Mouse (Mus musculus) limb, embryonic 13.5 days (tissue): ENCODE data around the gene Mmp10. TPM values are rescaled to one million over a fixed set of nuclear protein-coding genes. Genes with fewer than 3 reads are reported as not detected.
A peak's percentile ranks its signal among the peaks of the same experiment; 100 is the strongest.

ENCODE experiments used
- ATAC-seq: fragments of 200-750 bp; cut with Nextera tagmentation; 2 replicates; pipeline ENCODE4 v1.8.0; 2017; ENCODE audit warnings: low read depth, moderate number of reproducible peaks, moderate TSS enrichment; ENCODE audit not compliant: low FRiP score
- H3K27ac ChIP-seq: fragments of 300-500 bp; sonication (generic); 2 replicates; pipeline ENCODE4 v1.5.1; 2015; ENCODE audit warnings: inconsistent platforms, mild to moderate bottlenecking, moderate library complexity
- H3K27me3 ChIP-seq: fragments of 300-500 bp; sonication (generic); 2 replicates; pipeline ENCODE4 v1.6.1; 2015; ENCODE audit warnings: mild to moderate bottlenecking, inconsistent platforms
- H3K36me3 ChIP-seq: fragments of 300-500 bp; sonication (generic); 2 replicates; pipeline ENCODE4 v1.6.1; 2015; ENCODE audit warnings: inconsistent platforms, mild to moderate bottlenecking, moderate library complexity
- H3K4me1 ChIP-seq: fragments of 300-500 bp; sonication (generic); 2 replicates; pipeline ENCODE4 v1.6.1; 2015; ENCODE audit warnings: inconsistent platforms
- H3K4me2 ChIP-seq: fragments of 300-500 bp; sonication (generic); replicated peaks from 2 replicates; pipeline ENCODE4 v1.6.1; 2015; ENCODE audit warnings: inconsistent platforms, mild to moderate bottlenecking, moderate library complexity
- H3K4me3 ChIP-seq: fragments of 300-500 bp; sonication (generic); 2 replicates; pipeline ENCODE4 v1.5.1; 2015; ENCODE audit warnings: moderate library complexity, mild to moderate bottlenecking, inconsistent platforms
- H3K9ac ChIP-seq: fragments of 300-500 bp; sonication (generic); 2 replicates; pipeline ENCODE4 v1.6.1; 2015; ENCODE audit warnings: mild to moderate bottlenecking, inconsistent platforms
- H3K9me3 ChIP-seq: fragments of 300-500 bp; sonication (generic); 2 replicates; pipeline ENCODE4 v1.6.1; 2016; ENCODE audit warnings: inconsistent platforms
- WGBS: fragments of 180-500 bp; shearing (Covaris S2); methylation state at CpG from one replicate; pipeline ENCODE4 v1.1.7; 2015; 5-methylcytosine and 5-hydroxymethylcytosine counted together
- polyA plus RNA-seq: library from polyadenylated mRNA; unstranded; fragments of >200 nt; fragmentation: Nextera tagmentation; extraction: Ambion mirVana; gene quantifications from 2 replicates; pipeline ENCODE4 v1.2.1, GENCODE M21; 2015

The Mmp10 gene
- polyA plus RNA-seq: not detected in 2 replicates

GRCm38 (mm10) chr9:7502051-7502450 is at the start of gene Mmp10:
Gene Mmp10 (plus strand): TSS chr9:7502352.
- no peaks in the 10 kb centered on the region for H3K9me3 ChIP-seq
- WGBS: 90% methylated on average over 3 of the region's 3 CpGs
- H3K36me3 ChIP-seq: no peaks in the 10 kb centered on the region
- no peak within 1 kb of the TSS for H3K9ac ChIP-seq
- no peak within 1 kb of the TSS for H3K4me3 ChIP-seq
- no peak within 1 kb of the TSS for H3K27ac ChIP-seq
- no peaks in the 10 kb centered on the region for H3K27me3 ChIP-seq
- ATAC-seq: no peak
- no peak within 1 kb of the TSS for H3K4me2 ChIP-seq
- H3K4me1 ChIP-seq: no peaks in the 10 kb centered on the region

- Histone ChIP-seq H3K27ac (no peak overlapping the region), H3K9ac (no peak overlapping the region), H3K4me1 (no peaks in the 10 kb centered on the region), H3K4me2 (no peak overlapping the region), H3K27me3 (no peaks in the 10 kb centered on the region), H3K9me3 (no peaks in the 10 kb centered on the region), H3K4me3 (no peak overlapping the region), H3K36me3 (no peaks in the 10 kb centered on the region)
- 39% methylated on average over 2 of the region's 2 CpGs for WGBS
- peak; percentile 73; the same call in 1 of the 2 replicates for ATAC-seq
These were observed 48.9 kb upstream of the Mmp10 start for GRCm38 (mm10) chr9:7453302-7453701.

GRCm38 (mm10) chr9:7470262-7470661 is 31.9 kb upstream of the Mmp10 start:
- no peak for ATAC-seq

GRCm38 (mm10) chr9:7483684-7484394 is 18.3 kb upstream of the Mmp10 start:
- H3K36me3 ChIP-seq: no peaks in the 10 kb centered on the region
- H3K9ac ChIP-seq: no peak overlapping the region
- no peak overlapping the region for H3K27ac ChIP-seq
- ATAC-seq: no peak
- H3K4me2 ChIP-seq: no peak overlapping the region
- no peaks in the 10 kb centered on the region for H3K9me3 ChIP-seq
- H3K27me3 ChIP-seq: no peaks in the 10 kb centered on the region
- WGBS: 62% methylated on average over 5 of the region's 5 CpGs
- H3K4me3 ChIP-seq: no peak overlapping the region
- H3K4me1 ChIP-seq: no peaks in the 10 kb centered on the region

More at GRCm38 (mm10) chr9:7470262-7470661, 31.9 kb upstream of the Mmp10 start:
- H3K9me3 ChIP-seq: no peaks in the 10 kb centered on the region
- H3K27ac ChIP-seq: no peak overlapping the region
- H3K36me3 ChIP-seq: no peaks in the 10 kb centered on the region
- no peak overlapping the region for H3K4me3 ChIP-seq
- no peaks in the 10 kb centered on the region for H3K4me1 ChIP-seq
- no peaks in the 10 kb centered on the region for H3K27me3 ChIP-seq
- WGBS: 95% methylated on average over 1 of the region's 1 CpGs
- no peak overlapping the region for H3K4me2 ChIP-seq
- H3K9ac ChIP-seq: no peak overlapping the region

- Histone ChIP-seq H3K9me3 (no peaks in the 10 kb centered on the region), H3K4me2 (no peak overlapping the region), H3K27ac (no peak overlapping the region), H3K4me3 (no peak overlapping the region), H3K36me3 (no peaks in the 10 kb centered on the region), H3K4me1 (no peaks in the 10 kb centered on the region), H3K9ac (no peak overlapping the region), H3K27me3 (no peaks in the 10 kb centered on the region)
- 73% methylated on average over 3 of the region's 3 CpGs for WGBS
- no peak for ATAC-seq
These were observed 1.0 kb upstream of the Mmp10 start for GRCm38 (mm10) chr9:7501138-7501537.

- no peak overlapping the region for H3K9ac ChIP-seq
- WGBS: 84% methylated on average over 7 of the region's 7 CpGs
- no peak overlapping the region for H3K27ac ChIP-seq
- H3K4me2 ChIP-seq: no peak overlapping the region
- ATAC-seq: no peak
- H3K4me3 ChIP-seq: no peak overlapping the region
- H3K36me3 ChIP-seq: no peaks in the 10 kb centered on the region
- H3K9me3 ChIP-seq: no peaks in the 10 kb centered on the region
- H3K27me3 ChIP-seq: no peaks in the 10 kb centered on the region
- H3K4me1 ChIP-seq: no peaks in the 10 kb centered on the region
These were observed 5.2 kb downstream of the Mmp10 start for GRCm38 (mm10) chr9:7507321-7507876.

- 77% methylated on average over 10 of the region's 10 CpGs for WGBS
- H3K4me2 ChIP-seq: no peak overlapping the region
- no peak overlapping the region for H3K9ac ChIP-seq
- H3K4me3 ChIP-seq: no peak overlapping the region
- H3K27me3 ChIP-seq: no peaks in the 10 kb centered on the region
- no peak overlapping the region for H3K27ac ChIP-seq
- H3K36me3 ChIP-seq: no peaks in the 10 kb centered on the region
- H3K4me1 ChIP-seq: no peaks in the 10 kb centered on the region
- H3K9me3 ChIP-seq: no peaks in the 10 kb centered on the region
- ATAC-seq: no peak
These were observed 7.6 kb downstream of the Mmp10 start for GRCm38 (mm10) chr9:7509619-7510233.

GRCm38 (mm10) chr9:7517944-7518571 is 15.9 kb downstream of the Mmp10 start:
- Histone ChIP-seq H3K27me3 (no peaks in the 10 kb centered on the region), H3K9ac (no peak overlapping the region), H3K4me3 (no peak overlapping the region), H3K9me3 (no peaks in the 10 kb centered on the region), H3K36me3 (no peaks in the 10 kb centered on the region), H3K4me2 (no peak overlapping the region), H3K27ac (no peak overlapping the region), H3K4me1 (no peaks in the 10 kb centered on the region)
- WGBS: 61% methylated on average over 4 of the region's 4 CpGs
- ATAC-seq: no peak

- Histone ChIP-seq H3K27me3 (no peaks in the 10 kb centered on the region), H3K4me3 (no peak overlapping the region), H3K27ac (no peak overlapping the region), H3K9ac (no peak overlapping the region), H3K9me3 (no peaks in the 10 kb centered on the region), H3K36me3 (no peaks in the 10 kb centered on the region), H3K4me1 (no peaks in the 10 kb centered on the region), H3K4me2 (no peak overlapping the region)
- WGBS: 62% methylated on average over 4 of the region's 4 CpGs
- ATAC-seq: no peak
These were observed 24.2 kb downstream of the Mmp10 start for GRCm38 (mm10) chr9:7526255-7526940.

- Histone ChIP-seq H3K4me1 (no peaks in the 10 kb centered on the region), H3K4me2 (no peak overlapping the region), H3K27ac (no peak overlapping the region), H3K9ac (no peak overlapping the region), H3K36me3 (no peaks in the 10 kb centered on the region), H3K9me3 (no peaks in the 10 kb centered on the region), H3K27me3 (no peaks in the 10 kb centered on the region), H3K4me3 (no peak overlapping the region)
- ATAC-seq: no peak
These were observed 40.6 kb downstream of the Mmp10 start for GRCm38 (mm10) chr9:7542763-7543162.

GRCm38 (mm10) chr9:7544923-7545457 is 42.8 kb downstream of the Mmp10 start:
- no peak for ATAC-seq

GRCm38 (mm10) chr9:7545471-7545870 is 43.3 kb downstream of the Mmp10 start:
- no peaks in the 10 kb centered on the region for H3K36me3 ChIP-seq
- WGBS: 24% methylated on average over 1 of the region's 1 CpGs
- ATAC-seq: peak; percentile 76
- H3K9ac ChIP-seq: no peak overlapping the region
- no peaks in the 10 kb centered on the region for H3K9me3 ChIP-seq
- H3K4me2 ChIP-seq: no peak overlapping the region
- H3K27me3 ChIP-seq: no peaks in the 10 kb centered on the region
- H3K4me3 ChIP-seq: no peak overlapping the region
- no peaks in the 10 kb centered on the region for H3K4me1 ChIP-seq
- no peak overlapping the region for H3K27ac ChIP-seq

More at GRCm38 (mm10) chr9:7544923-7545457, 42.8 kb downstream of the Mmp10 start:
- no peaks in the 10 kb centered on the region for H3K4me1 ChIP-seq
- no peaks in the 10 kb centered on the region for H3K27me3 ChIP-seq
- no peak overlapping the region for H3K27ac ChIP-seq
- H3K9me3 ChIP-seq: no peaks in the 10 kb centered on the region
- H3K4me2 ChIP-seq: no peak overlapping the region
- no peak overlapping the region for H3K4me3 ChIP-seq
- H3K9ac ChIP-seq: no peak overlapping the region
- no peaks in the 10 kb centered on the region for H3K36me3 ChIP-seq
- WGBS: 74% methylated on average over 1 of the region's 1 CpGs
